Mouse (Mus musculus): ENCODE measurements around the gene Nol4l. TPM values are rescaled to one million over a fixed set of nuclear protein-coding genes. Genes with fewer than 3 reads are reported as not detected.

The Nol4l gene
- polyA plus RNA-seq, 1 experiment = 1.1 TPM

DNA sequence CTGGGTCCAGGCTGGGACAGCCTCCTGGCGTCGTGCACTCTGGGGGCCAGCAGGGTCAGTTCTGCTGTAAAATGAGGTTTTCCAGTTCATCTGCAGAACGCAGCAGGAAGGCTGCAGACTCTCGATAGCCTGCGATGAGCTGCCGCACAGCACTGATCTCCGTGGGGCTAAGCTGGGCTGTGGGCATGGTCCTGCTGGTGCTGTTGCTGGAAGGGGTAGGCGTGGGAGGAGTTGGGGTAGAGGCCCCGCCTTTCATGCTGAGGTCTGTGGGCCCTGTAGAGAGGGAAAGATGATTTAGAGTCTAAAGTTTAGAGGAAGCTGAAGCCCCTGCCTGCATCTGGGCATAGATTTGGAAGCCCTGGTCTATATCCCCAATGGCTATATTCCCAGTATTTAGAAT is 118.2 kb downstream of the Nol4l start:
- no peak overlapping the region for H3K4me3 ChIP-seq (replicated peaks)
- H3K36me3 ChIP-seq (ENCODE audit: control insufficient read depth) = peaks cover 95% of the 10 kb centered on the region
- H3K9me3 ChIP-seq (ENCODE audit: control insufficient read depth, low read length) = no peaks in the 10 kb centered on the region
- TF ChIP-seq TAL1 (IDR thresholded peaks at IDR 0.05; ENCODE audit: low read length) = no peak
- no peak for TF ChIP-seq GATA1 (IDR thresholded peaks at IDR 0.05; ENCODE audit: low read length)
- no peaks in the 10 kb centered on the region for H3K27me3 ChIP-seq (ENCODE audit: control insufficient read depth)
- H3K4me1 ChIP-seq (ENCODE audit: control insufficient read depth) = peaks cover 1% of the 10 kb centered on the region; the same call in 1 of the 2 replicates

DNA sequence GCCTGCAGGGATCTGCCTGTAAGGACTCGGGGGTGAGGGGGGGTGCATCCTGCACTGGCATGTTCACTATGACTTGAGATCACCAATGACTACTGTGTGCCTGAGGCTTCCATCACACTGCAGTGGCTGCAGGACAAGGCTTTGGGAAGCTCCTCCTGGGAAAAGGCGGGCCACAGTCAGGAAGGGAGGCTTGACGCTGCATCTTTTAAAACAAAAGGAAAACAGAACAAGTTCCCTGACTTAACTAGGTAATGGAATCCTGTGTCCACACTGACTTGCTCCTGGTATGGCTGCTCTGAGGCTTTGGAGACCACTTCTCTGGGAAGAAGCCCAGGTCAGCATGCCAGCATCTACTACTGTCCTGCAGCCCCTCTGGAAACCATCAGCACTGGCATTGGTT is 120.8 kb downstream of the Nol4l start:
- Histone ChIP-seq H3K36me3 (ENCODE audit: control insufficient read depth) (peaks cover 89% of the 10 kb centered on the region), H3K27me3 (ENCODE audit: control insufficient read depth) (no peaks in the 10 kb centered on the region), H3K4me1 (ENCODE audit: control insufficient read depth) (peaks cover 1% of the 10 kb centered on the region; the same call in 1 of the 2 replicates), H3K4me3 (replicated peaks) (no peak overlapping the region), H3K9me3 (ENCODE audit: control insufficient read depth, low read length) (no peaks in the 10 kb centered on the region)
- TF ChIP-seq TAL1 (IDR thresholded peaks at IDR 0.05; ENCODE audit: low read length) (no peak), GATA1 (IDR thresholded peaks at IDR 0.05; ENCODE audit: low read length) (no peak)

DNA sequence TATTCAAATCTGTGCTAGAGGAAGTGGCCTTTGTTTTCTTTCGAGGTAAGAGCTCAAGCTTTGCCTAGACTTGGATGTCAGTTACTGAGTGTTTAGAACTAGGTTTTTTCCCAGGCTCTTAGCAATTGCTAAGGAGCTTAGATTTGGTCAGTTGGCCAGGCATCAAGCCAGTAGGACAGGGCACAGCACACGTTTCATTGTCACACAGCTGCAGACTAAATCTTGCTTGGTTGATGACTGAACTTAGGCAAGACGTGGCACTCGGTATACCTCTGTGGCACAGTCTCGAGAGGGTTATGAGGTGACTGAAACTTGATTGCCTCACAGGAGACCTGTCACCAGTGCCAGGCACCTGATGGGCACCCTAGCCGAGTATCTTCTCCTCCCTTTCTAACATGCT is 122.9 kb downstream of the Nol4l start:
- H3K27me3 ChIP-seq (ENCODE audit: control insufficient read depth) = no peaks in the 10 kb centered on the region
- no peak for TF ChIP-seq GATA1 (IDR thresholded peaks at IDR 0.05; ENCODE audit: low read length)
- TF ChIP-seq TAL1 (IDR thresholded peaks at IDR 0.05; ENCODE audit: low read length) = no peak
- peaks cover 81% of the 10 kb centered on the region for H3K36me3 ChIP-seq (ENCODE audit: control insufficient read depth)
- no peak overlapping the region for H3K4me3 ChIP-seq (replicated peaks)
- H3K9me3 ChIP-seq (ENCODE audit: control insufficient read depth, low read length) = no peaks in the 10 kb centered on the region
- peaks cover 1% of the 10 kb centered on the region; the same call in 1 of the 2 replicates for H3K4me1 ChIP-seq (ENCODE audit: control insufficient read depth)

GRCm38 (mm10) chr2:153404882-153405281 is 124.9 kb downstream of the Nol4l start:
- Histone ChIP-seq H3K9me3 (ENCODE audit: control insufficient read depth, low read length) (no peaks in the 10 kb centered on the region), H3K27me3 (ENCODE audit: control insufficient read depth) (no peaks in the 10 kb centered on the region), H3K4me1 (ENCODE audit: control insufficient read depth) (peaks cover 1% of the 10 kb centered on the region; the same call in 1 of the 2 replicates), H3K4me3 (replicated peaks) (no peak overlapping the region), H3K36me3 (ENCODE audit: control insufficient read depth) (peaks cover 81% of the 10 kb centered on the region)
- TF ChIP-seq TAL1 (IDR thresholded peaks at IDR 0.05; ENCODE audit: low read length) = no peak
- TF ChIP-seq GATA1 (IDR thresholded peaks at IDR 0.05; ENCODE audit: low read length) = no peak

DNA sequence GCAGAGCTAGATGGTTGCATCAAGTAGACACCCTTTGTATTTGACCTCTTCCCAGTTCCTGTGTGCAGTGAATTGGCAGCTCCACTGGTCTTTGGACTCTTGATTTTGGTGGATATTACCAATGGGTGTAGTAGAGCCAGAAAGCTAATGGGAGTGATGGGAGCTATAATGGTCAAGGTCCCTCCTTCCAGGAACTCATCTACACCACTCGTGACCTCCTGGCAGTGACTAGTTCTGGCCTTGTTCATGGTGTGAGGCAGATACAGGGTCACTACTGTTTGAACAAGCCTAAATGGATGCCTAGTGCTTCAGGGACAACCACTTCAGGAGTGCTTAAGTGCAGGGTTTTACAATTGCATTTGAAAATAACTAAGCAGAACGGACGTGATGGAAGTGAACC is 125.7 kb downstream of the Nol4l start:
- H3K4me1 ChIP-seq (ENCODE audit: control insufficient read depth) = peaks cover 1% of the 10 kb centered on the region; the same call in 1 of the 2 replicates
- no peak overlapping the region for H3K4me3 ChIP-seq (replicated peaks)
- H3K9me3 ChIP-seq (ENCODE audit: control insufficient read depth, low read length) = no peaks in the 10 kb centered on the region
- H3K27me3 ChIP-seq (ENCODE audit: control insufficient read depth) = no peaks in the 10 kb centered on the region
- peaks cover 81% of the 10 kb centered on the region for H3K36me3 ChIP-seq (ENCODE audit: control insufficient read depth)
- TF ChIP-seq TAL1 (IDR thresholded peaks at IDR 0.05; ENCODE audit: low read length) (no peak), GATA1 (IDR thresholded peaks at IDR 0.05; ENCODE audit: low read length) (no peak)

DNA sequence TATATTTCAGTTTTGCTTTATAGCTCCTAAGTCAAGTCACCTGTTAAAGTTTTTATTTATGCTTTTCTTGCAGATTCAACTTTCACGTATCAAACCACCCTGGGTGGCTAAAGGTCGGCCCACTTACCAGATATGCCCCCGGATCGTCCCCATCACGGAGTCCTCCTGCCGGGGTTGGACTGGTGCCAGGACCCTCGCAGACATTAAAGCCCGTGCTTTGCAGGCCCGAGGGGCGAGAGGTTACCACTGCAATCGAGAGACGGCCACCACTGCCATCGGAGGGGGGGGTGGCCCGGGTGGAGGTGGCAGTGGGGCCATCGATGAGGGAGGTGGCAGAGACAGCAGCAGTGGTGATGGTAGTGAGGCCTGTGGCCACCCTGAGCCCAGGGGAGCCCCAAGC is 130.6 kb downstream of the Nol4l start:
- Histone ChIP-seq H3K36me3 (ENCODE audit: control insufficient read depth) (peaks cover 90% of the 10 kb centered on the region), H3K4me1 (ENCODE audit: control insufficient read depth) (no peaks in the 10 kb centered on the region), H3K9me3 (ENCODE audit: control insufficient read depth, low read length) (peaks cover 5% of the 10 kb centered on the region), H3K27me3 (ENCODE audit: control insufficient read depth) (no peaks in the 10 kb centered on the region), H3K4me3 (replicated peaks) (no peak overlapping the region)
- no peak for TF ChIP-seq TAL1 (IDR thresholded peaks at IDR 0.05; ENCODE audit: low read length)
- TF ChIP-seq GATA1 (IDR thresholded peaks at IDR 0.05; ENCODE audit: low read length) = no peak

DNA sequence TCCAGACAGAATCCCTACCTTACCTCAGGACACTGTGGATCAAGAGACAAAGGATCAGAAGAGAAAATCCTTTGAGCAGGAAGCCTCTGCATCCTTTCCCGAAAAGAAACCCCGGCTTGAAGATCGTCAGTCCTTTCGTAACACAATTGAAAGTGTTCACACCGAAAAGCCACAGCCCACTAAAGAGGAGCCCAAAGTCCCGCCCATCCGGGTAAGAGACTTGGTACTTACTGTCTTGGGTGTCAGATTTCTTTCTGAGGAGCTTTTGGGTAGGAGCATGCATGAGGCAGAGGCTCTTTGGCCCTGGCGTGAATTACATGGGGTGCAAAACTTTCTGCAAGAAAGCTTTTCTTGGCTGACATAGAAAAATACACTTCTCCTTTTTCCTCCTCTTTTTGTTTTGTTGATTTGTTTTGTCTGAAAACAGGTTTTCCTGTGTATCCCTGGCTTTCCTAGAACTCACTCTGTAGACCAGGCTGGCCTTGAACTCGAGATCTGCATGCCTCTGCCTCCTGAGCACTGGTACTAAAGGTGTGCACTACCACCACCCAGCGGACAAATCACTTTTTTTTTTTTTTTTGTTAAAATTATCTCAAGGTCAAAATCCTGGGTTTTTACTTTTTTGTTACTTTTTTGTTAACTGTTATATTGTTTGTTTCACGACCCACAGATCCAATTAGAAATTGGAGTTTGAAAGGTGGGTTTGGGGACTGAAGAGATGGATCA is 131.8 kb downstream of the Nol4l start:
- H3K4me1 ChIP-seq (ENCODE audit: control insufficient read depth) = no peaks in the 10 kb centered on the region
- peaks cover 97% of the 10 kb centered on the region for H3K36me3 ChIP-seq (ENCODE audit: control insufficient read depth)
- H3K27me3 ChIP-seq (ENCODE audit: control insufficient read depth) = no peaks in the 10 kb centered on the region
- no peak overlapping the region for H3K4me3 ChIP-seq (replicated peaks)
- TF ChIP-seq GATA1 (IDR thresholded peaks at IDR 0.05; ENCODE audit: low read length) = no peak
- TF ChIP-seq TAL1 (IDR thresholded peaks at IDR 0.05; ENCODE audit: low read length) = no peak
- peaks cover 10% of the 10 kb centered on the region for H3K9me3 ChIP-seq (ENCODE audit: control insufficient read depth, low read length)

DNA sequence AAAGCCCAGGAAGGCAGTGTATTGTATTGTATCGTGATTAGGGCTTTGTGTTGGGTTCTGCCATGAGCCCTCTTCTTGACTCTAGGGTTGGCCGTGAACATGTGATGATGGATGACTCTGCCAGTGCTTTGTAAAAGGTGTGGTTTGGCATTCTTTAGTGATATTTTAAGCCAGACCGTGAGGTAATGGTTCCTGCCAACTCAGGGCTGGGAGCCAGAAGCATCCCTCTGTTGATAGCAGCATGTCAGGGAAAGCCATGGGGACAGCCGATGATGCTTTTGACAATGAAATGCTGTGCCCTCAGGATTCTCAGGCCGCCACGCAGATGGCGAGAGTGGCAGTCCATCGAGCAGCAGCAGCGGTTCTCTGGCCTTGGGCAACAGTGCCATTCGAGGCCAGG is 136.7 kb downstream of the Nol4l start:
- Histone ChIP-seq H3K4me3 (replicated peaks) (no peak overlapping the region), H3K27me3 (ENCODE audit: control insufficient read depth) (no peaks in the 10 kb centered on the region), H3K9me3 (ENCODE audit: control insufficient read depth, low read length) (peaks cover 10% of the 10 kb centered on the region), H3K4me1 (ENCODE audit: control insufficient read depth) (peaks cover 20% of the 10 kb centered on the region), H3K36me3 (ENCODE audit: control insufficient read depth) (peaks cover 90% of the 10 kb centered on the region)
- TF ChIP-seq GATA1 (IDR thresholded peaks at IDR 0.05; ENCODE audit: low read length) = no peak
- TF ChIP-seq TAL1 (IDR thresholded peaks at IDR 0.05; ENCODE audit: low read length) = no peak

- peaks cover 82% of the 10 kb centered on the region for H3K36me3 ChIP-seq (ENCODE audit: control insufficient read depth)
- H3K9me3 ChIP-seq (ENCODE audit: control insufficient read depth, low read length) = peaks cover 9% of the 10 kb centered on the region
- no peaks in the 10 kb centered on the region for H3K27me3 ChIP-seq (ENCODE audit: control insufficient read depth)
- TF ChIP-seq TAL1 (IDR thresholded peaks at IDR 0.05; ENCODE audit: low read length) (no peak), GATA1 (IDR thresholded peaks at IDR 0.05; ENCODE audit: low read length) (no peak)
- H3K4me3 ChIP-seq (replicated peaks) = no peak overlapping the region
- H3K4me1 ChIP-seq (ENCODE audit: control insufficient read depth) = peaks cover 20% of the 10 kb centered on the region
Measured at GRCm38 (mm10) chr2:153389831-153390230, 139.9 kb downstream of the Nol4l start.
